Mouse (Mus musculus) stomach, postnatal 0 days (tissue): Measurements from ENCODE around the gene Plxna2.

Experiments
- CTCF ChIP-seq: IDR thresholded peaks from 2 replicates; pipeline ENCODE4 v1.5.1; 2016; ENCODE audit warnings: antibody characterized with exemption, low read depth, mild to moderate bottlenecking, moderate library complexity
- EP300 ChIP-seq: optimal IDR thresholded peaks from 2 replicates; pipeline ENCODE3; 2016; ENCODE audit warnings: antibody characterized with exemption

DNA sequence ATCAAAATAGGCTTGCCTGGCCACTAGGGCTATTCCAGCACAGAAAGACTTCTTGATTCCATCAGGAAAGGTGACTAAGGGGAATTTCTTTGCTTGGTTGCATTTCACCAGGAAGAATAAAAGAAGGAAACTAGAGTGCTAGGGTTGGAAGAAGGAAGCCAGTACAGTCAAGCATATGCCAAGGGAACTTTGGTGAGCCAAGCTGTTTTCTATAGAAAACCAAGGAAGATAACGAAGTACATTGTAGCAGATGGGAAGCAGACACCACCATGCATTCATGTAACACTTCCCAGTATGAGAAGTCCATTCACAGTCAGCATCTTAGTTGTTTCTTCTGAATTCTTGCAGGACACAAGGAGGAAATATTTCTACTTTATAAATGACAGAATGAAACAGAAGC, 5.4 kb upstream of the Plxna2 start:
- no peak for TF ChIP-seq CTCF
- TF ChIP-seq EP300, result no peak
